ENCODE assay signal across 13 mouse cellular contexts in genomic region chr11:47018139-47018538, GRCm38 (mm10).
A peak's percentile ranks its signal among the peaks of the same experiment; 100 is the strongest.
DNase-seq lines count a peak whose midpoint lies in the region; ATAC-seq lines count a peak whose summit lies in the region.
"Had no signal": no experiment of that assay in that cellular context is flagged by ENCODE, and none has a peak within 500 bp of the region (broad histone marks: within the 10 kb centered on the region; RNA-seq: fewer than 3 reads in every experiment).

No protein-coding gene starts in this region.

- 10% methylated on average over 2 of the region's 2 CpGs for WGBS in heart, embryonic 13.5 days
- WGBS in heart, embryonic 11.5 days (ENCODE audit: insufficient replicate concordance) = 24% methylated on average over 2 of the region's 2 CpGs
- 29% methylated on average over 2 of the region's 2 CpGs for WGBS in hindbrain, embryonic 12.5 days

- DNase-seq in lung, postnatal 10 days = peak; percentile 11
- DNase-seq in lung, postnatal 25 days (ENCODE audit: low spot score) = no peak
- peak; percentile 41 to 44 for DNase-seq in kidney, postnatal 25 days
- no peak for DNase-seq in embryo, embryonic 11 days
- DNase-seq in thymus, postnatal 0 days (ENCODE audit: low spot score) = no peak
- DNase-seq: adrenal gland, postnatal 25 days; cerebellum, adult 11 months had no signal

- no peak overlapping the region for H3K4me3 ChIP-seq in heart, embryonic 13.5 days
- H3K4me3 ChIP-seq in heart, embryonic 11.5 days (ENCODE audit: low read depth, low read length) = no peak overlapping the region
- no peak overlapping the region for H3K4me3 ChIP-seq in hindbrain, embryonic 12.5 days
- H3K4me3 ChIP-seq: embryonic facial prominence, embryonic 12.5 days; limb, embryonic 10.5 days; liver, embryonic 15.5 days had no signal

- peak overlapping the region; percentile 28; the same call in 1 of the 2 replicates for H3K27ac ChIP-seq in heart, embryonic 13.5 days (replicated peaks)
- no peak overlapping the region for H3K27ac ChIP-seq in heart, embryonic 11.5 days (ENCODE audit: low read depth, low read length)
- H3K27ac ChIP-seq in hindbrain, embryonic 12.5 days = no peak overlapping the region
- H3K27ac ChIP-seq: embryonic facial prominence, embryonic 12.5 days; limb, embryonic 10.5 days; liver, embryonic 15.5 days had no signal

- H3K4me2 ChIP-seq in heart, embryonic 13.5 days = no peak overlapping the region
- no peak overlapping the region for H3K4me2 ChIP-seq in heart, embryonic 11.5 days
- no peak overlapping the region for H3K4me2 ChIP-seq in hindbrain, embryonic 12.5 days (replicated peaks)
- H3K4me2 ChIP-seq: embryonic facial prominence, embryonic 12.5 days; liver, embryonic 15.5 days had no signal

- H3K36me3 ChIP-seq in heart, embryonic 13.5 days = no peaks in the 10 kb centered on the region
- no peaks in the 10 kb centered on the region for H3K36me3 ChIP-seq in heart, embryonic 11.5 days (ENCODE audit: control insufficient read depth, insufficient read depth, low read length)
- no peaks in the 10 kb centered on the region for H3K36me3 ChIP-seq in hindbrain, embryonic 12.5 days
- H3K36me3 ChIP-seq: embryonic facial prominence, embryonic 12.5 days; limb, embryonic 10.5 days; liver, embryonic 15.5 days had no signal

- H3K9me3 ChIP-seq in heart, embryonic 13.5 days = no peaks in the 10 kb centered on the region
- H3K9me3 ChIP-seq in heart, embryonic 11.5 days (replicated peaks; ENCODE audit: control insufficient read depth, low read length) = no peaks in the 10 kb centered on the region
- H3K9me3 ChIP-seq in hindbrain, embryonic 12.5 days (replicated peaks) = no peaks in the 10 kb centered on the region
- H3K9me3 ChIP-seq: embryonic facial prominence, embryonic 12.5 days; limb, embryonic 10.5 days; liver, embryonic 15.5 days had no signal

- H3K4me1 ChIP-seq in heart, embryonic 13.5 days = peaks cover 54% of the 10 kb centered on the region
- peaks cover 20% of the 10 kb centered on the region for H3K4me1 ChIP-seq in heart, embryonic 11.5 days (ENCODE audit: control insufficient read depth, insufficient read depth, low read length)
- no peaks in the 10 kb centered on the region for H3K4me1 ChIP-seq in hindbrain, embryonic 12.5 days
- H3K4me1 ChIP-seq: embryonic facial prominence, embryonic 12.5 days; limb, embryonic 10.5 days; liver, embryonic 15.5 days had no signal

- no peak overlapping the region for H3K9ac ChIP-seq in heart, embryonic 13.5 days
- H3K9ac ChIP-seq in heart, embryonic 11.5 days (ENCODE audit: low read depth, low read length) = no peak overlapping the region
- no peak overlapping the region for H3K9ac ChIP-seq in hindbrain, embryonic 12.5 days
- H3K9ac ChIP-seq: embryonic facial prominence, embryonic 12.5 days; liver, embryonic 15.5 days had no signal

- ATAC-seq in heart, embryonic 13.5 days (ENCODE audit: extremely low read depth, insufficient number of reproducible peaks, low FRiP score, low TSS enrichment) = no peak
- ATAC-seq in heart, embryonic 11.5 days (replicated peaks; ENCODE audit: insufficient number of reproducible peaks, low FRiP score, low TSS enrichment) = no peak
- ATAC-seq in hindbrain, embryonic 12.5 days (ENCODE audit: low FRiP score) = peak; percentile 87

- peaks cover 1% of the 10 kb centered on the region; the same call in 1 of the 2 replicates for H3K27me3 ChIP-seq in heart, embryonic 13.5 days (replicated peaks)
- no peaks in the 10 kb centered on the region for H3K27me3 ChIP-seq in heart, embryonic 11.5 days (ENCODE audit: control insufficient read depth, insufficient read depth, low read length)
- no peaks in the 10 kb centered on the region for H3K27me3 ChIP-seq in hindbrain, embryonic 12.5 days
- H3K27me3 ChIP-seq: embryonic facial prominence, embryonic 12.5 days; liver, embryonic 15.5 days had no signal

Comparison
In these comparisons a context has a peak if more than half of its experiments do, and no peak if none do; other contexts are left out.
1. DNase-seq: peak in lung, postnatal 10 days (single experiment) and kidney, postnatal 25 days (2 of 2); none in lung, postnatal 25 days (single experiment), embryo, embryonic 11 days (single experiment) and thymus, postnatal 0 days (single experiment).